Mouse (Mus musculus): Measurements from ENCODE around the gene Fam213b.

Fam213b gene

DNA sequence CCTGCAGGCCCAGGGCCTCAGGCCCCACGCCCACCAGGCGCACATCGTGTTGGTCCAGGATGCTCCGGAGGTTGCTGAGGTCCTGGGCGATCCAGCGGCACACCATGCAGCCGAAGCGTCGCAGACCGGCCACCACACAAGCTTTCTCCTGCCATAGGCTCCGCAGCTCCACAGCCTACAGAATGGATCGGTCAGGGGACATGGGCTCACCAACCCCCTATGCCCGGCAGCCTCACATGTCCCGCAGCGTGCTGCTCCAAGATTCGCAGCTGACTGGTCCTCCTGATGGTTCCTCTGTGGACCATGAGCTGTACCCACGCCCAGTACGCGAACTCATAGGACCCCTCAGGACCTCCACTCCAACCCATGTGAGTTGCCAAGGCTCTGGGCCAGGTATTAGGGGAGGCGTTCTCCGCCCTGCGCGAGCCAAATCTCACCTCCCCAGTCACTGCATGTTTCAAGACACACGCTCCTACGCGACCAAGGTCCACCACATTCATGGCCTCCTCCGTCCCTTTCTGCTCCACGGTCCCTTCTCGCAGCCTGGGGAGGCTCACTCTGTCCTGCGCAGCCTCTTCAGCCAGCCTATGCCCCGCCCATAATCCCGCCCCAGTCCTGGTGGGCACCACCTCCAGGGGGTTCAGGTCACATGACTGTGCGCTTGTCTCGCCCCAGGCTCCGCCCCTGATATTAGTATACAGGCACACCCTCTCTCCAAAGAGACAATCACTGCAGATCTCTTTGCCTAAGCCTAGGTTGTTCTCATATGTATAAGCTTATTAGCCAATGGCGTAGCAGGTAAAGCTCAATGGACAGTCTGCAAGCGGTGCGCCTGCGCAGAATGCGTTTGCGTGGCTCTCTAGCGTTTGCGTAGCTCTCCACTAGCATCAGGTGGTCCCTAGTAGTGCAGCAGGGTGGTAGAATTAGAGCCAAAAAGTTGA lies at the start of gene Fam213b:
TSS of gene Fam213b (minus strand) at position 630 of the 941 bp plus-strand sequence.
- peak; percentile 83 for DNase-seq

DNA sequence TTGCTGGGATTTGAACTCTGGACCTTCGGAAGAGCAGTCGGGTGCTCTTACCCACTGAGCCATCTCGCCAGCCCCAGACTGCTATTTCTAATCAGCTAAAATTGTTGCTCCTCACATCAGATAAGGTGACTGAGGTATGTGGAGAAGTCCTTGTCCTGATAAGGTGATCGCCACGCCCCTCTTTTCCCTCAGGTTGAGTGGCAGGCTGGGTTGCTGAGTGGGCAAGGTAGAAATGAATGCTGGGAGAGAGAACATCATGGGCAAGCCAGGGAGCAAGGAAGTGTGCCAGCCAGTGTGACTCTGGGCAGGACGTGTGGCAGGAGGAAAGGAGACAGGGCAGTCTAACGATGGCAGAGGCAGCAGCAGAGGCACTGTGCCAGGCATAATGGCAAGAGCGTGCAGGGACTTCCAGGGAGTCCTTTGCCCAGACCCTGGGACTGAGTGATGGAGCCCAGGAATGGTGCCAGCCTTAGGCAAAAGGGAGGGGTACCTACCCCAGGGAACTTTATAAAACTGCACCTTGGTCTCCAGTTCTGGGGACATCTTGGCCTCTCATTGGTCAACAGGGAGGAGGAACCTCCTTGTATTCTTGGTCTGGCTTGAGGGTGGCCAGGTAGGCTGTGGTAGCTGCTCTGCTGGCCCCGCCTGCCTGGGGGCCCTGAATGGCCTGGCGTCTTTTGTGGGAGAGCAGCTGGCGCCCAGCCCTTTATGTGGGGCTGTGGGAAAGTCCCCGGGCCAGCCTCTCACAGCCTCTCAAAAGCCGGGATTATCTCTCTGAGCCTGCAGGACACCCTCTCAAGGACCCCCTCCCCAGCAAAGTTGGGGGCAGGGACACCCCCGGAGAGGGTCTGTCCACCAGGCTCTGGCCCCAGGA lies 49.4 kb upstream of the Fam213b start:
- no peak for DNase-seq

DNA sequence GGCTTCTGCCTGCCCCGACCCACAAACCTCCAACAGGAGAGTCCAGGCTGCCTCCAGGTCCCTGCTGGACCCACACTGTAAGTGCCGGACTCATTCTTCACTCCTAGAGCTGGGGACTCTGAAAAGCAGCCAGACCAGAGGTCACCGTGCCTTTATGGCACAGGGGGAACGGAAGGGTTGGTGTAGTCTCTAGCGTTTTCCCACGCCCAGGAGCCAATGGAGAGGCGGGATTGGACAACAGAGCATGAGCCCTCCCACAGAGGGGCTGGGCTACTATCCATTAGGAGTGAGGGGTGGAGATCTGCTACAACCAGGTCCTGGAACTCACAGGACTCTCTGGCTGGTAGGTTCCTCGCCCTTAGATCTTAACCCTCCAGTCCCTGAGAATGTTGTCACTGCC lies 47.4 kb upstream of the Fam213b start:
- no peak for DNase-seq

DNA sequence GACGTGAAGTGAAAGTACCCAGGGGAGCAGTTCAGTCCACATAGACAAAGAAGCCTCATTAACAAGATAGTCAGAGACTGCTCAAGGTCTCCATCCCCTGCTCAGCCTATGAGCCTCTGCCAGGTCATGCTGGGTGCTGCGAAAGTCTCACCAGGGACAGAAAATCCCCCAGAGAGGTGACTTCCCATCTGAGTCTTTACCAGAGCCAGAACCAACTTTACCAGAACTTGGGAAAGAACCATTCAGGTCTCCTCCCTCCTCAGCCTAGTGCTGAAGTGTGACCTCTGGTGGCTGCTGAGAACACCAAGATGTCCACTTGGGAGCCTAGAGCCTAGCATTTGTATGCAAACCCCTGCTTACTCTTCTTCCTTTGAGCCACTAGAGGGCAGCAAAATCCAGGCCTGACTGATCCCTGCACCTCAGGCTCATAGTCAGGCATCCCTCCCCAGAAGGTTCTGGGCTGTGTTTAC lies 45.2 kb upstream of the Fam213b start:
- DNase-seq: peak; percentile 75

DNA sequence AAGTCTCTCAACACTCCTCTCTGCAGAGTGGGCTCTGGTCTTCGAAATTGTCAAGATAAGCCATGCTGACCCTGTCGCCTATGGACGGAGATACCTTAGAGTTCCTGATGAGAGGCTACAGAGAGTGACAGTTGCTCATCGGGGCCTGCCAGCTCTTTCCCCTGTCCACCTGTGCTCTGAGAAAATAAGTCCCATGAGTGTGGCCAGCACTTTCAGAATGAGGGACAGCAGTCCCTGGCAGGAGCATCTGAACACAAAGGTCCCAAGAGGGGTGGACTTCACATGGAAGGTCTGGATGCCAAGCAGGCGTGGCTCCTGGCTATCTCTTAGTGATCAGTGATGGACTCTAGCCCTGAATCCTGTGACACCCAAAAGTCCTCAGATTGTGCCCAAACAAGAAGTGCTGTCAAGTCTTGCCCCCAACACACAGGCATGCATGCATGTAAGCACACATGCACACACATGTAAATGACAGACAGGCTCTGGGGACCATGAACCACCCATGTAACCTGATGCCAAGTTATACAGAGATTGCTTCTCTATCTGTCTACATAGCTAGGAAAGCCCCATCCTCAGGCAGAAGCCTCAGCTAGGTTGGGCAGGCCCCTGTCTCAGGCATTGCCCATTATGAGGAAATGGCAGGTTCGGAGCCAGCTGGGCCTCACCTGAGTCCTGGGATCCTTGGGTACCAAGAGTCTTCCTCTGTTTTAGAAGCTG lies 44.5 kb upstream of the Fam213b start:
- no peak for DNase-seq

DNA sequence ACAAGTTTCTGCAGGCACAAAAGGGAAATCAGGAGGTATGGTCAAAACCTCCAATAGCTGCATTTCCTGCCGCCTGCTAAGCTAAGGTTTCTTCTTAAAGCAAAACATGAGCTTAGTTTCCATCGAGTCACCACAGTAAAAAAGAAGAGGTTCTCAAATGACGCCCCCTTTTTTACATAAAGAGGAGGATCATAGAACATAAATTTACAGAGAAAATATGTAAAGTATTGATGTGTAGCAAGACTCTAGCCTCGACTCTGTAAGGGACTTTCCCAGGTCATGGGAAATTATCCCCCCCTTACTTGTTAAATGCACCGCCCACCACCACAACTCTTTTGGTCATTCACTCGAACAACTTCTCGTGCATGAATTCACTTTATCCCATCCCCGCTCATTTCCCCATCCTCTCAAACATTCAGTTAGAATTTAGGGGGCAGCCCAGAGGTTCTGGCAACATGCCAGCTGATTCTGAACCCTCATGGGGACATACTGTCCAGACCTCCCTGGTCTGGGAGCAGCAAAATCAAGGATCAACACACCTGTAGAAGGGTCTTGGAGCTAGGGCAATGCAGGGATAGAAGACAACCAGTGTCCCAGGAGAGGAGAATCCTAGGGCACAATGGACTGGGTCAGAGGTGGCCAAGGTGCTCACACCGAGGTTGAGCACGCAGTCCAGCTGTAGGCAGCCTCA lies 43.8 kb upstream of the Fam213b start:
- DNase-seq: no peak

DNA sequence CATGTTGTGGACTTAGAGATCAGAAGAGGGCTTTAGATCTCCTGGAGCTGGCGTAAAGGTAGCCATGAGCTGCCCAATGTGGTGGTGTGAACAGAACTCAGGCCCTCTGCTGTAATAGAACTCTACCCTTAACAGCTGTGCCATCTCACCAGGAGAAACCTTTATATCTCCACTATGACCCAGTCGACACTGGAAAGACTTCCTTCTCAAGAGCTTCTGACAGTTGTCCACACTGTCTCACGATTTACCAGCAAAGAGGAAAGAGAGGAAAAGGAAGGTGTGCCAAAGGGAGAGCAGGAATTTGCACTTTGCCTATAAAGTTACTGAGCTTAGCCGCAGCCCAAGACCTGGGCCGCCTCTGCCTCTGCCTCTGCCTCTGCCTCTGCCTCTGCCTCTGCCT lies 42.9 kb upstream of the Fam213b start:
- DNase-seq: no peak

DNA sequence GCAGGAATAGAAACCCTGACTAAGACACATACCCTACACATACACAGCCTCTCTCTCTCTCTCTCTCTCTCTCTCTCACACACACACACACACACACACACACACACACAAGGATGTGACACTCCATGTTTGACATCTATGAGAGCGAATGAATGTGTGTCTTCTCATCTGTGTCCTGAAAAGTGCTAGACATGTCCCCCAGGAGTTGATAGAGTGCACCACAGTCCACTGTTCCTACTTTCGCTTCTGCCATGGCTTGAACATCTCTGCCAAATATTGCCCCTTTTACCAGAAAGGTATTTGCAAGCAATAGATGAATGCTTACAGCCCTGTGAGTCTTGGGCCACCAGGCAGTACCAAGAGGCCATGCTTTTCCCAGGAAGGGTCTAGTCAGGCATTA lies 41.2 kb upstream of the Fam213b start:
- no peak for DNase-seq

DNA sequence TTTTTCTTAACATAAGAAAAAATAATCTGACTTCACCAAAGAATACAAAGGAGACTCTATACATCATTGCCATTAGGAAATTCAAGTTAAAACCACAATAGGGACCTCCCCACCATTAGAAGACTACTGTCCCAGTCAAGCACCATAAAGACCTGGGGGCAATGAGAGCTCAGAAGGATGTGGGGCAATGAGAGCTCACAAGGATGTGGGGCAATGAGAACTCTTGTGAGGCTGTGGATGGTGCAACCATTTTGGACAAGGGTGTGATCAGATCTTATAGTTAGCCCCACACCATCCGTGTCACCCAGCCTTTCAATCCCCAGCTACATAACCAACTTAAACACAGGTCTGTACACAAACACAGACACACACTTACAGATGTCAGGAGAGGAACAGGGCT lies 38.8 kb upstream of the Fam213b start:
- no peak for DNase-seq

DNA sequence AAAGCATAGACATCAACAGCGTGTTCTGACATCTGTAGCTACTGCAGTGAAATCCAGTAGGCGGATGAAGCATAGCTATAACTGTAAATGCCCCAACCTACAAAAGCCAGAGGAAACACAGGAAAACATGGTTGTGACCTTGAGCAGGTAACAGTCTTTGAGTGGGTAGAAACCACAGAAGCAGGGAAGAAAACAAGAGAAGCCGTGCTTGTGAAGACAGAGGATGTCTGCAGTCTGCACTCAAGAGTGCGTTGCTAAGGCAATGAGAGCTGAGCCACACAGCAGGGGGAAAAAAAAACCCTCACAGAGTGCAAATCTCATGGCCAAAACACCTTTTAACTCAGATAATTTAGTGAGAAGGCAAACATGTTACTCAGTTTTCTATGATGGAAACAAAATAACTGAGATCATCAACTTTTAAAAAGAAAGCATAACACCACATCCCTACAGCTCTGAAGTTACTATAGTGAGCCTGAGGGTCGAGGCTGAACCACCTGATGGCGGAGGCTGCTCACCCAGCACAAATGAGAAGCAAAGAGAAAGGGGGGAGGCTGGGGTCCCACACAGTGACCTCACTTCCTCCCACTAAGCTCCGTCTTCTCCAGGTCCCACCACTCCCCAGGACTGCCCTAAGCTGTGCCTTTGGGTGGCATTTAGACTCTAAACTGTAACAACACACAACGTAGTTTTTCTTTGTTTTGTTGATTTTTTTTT lies 37.8 kb upstream of the Fam213b start:
- DNase-seq: no peak

DNA sequence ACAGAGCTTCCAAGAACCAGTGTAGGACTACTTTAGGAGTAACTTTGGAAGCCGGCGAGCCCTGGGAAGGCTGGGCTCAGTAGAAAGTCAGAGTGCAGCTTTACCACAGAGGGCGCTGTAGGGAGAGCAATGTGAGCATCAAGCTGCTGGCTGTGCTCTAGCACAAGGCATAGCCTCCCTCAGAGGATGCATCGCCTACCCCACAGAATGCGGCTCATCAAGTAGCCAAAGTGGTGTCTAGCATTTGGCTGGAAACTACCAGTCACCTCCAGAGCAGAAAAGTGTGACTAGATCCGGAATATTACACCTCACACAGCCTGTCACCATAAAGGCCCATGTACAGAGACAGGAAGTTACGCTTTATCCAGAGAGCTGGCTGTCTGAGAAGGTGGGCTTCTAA lies 36.9 kb upstream of the Fam213b start:
- DNase-seq: no peak

DNA sequence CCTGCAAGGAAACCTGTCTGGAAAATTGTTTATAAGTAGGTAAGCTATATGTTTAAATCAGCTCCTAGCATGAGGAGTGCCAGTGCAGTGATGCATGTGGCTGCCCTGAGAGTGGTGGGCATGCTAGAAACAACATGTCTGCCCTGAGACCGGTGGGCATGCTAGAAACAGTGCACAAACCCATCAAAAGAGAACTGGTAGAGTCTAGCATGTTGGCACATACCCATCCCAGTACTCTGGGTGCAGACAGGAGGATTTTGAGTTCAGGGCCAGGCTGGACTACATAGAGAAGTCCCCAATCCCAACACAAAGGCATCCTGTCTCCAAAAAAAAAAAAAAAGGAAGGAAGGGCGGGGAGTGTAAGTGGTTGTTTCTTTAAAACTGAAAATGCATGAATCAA lies 35.9 kb upstream of the Fam213b start:
- no peak for DNase-seq

DNA sequence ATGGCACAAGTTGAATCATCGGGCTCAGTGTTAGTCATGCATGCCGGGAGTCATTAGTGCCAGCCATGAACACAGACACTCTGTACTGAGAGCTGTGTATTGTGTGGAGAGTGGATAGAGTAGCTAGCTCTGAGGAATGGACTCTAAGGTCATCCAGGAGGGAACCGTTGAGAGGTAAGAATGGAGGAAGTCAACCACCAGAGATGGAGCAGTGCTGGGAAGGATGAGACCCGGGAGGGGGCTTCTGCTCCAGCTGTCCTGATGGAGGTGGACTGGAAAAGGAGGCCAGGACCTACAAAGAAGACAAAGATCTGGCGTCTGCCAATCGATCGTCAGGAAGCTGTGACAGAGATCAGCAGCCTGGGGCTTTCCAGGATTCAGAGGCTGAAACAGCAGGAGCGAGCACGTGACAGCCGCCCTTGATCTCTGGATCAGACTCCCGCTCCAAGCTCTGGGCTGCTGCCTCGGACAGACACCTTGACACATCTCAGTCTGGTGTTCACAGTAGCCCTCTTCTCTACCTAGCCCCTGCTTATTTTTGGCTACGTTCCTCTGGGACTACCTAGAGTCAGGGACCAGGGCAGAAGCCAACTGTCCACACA lies 34.5 kb upstream of the Fam213b start:
- no peak for DNase-seq

DNA sequence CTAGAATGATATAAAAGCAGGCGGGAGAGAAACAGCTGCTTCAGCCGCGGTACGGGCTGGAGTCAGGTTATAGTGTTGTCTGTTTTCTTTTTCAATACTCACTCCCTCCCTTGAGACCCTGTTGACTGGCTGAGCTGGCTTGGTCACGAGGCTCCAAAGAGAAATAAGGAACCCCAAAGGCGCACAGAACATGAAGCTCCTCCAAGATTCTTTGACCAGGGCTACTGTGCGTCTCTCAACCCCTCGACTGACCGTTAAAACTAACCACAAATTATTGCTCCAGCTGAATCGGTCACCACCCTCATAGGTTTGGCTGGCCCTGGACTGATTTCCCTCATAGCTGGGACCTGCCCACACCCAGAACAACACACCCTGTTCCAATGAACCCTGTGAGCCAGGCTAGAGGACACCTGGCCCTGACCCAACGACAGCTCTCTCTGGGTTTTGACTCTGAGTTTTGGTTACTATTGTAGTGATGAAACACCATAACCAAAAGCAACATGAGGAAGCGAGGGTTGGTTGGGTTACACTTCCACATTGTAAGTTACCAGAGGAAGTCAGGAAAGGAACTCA lies 30.2 kb upstream of the Fam213b start:
- no peak for DNase-seq

DNA sequence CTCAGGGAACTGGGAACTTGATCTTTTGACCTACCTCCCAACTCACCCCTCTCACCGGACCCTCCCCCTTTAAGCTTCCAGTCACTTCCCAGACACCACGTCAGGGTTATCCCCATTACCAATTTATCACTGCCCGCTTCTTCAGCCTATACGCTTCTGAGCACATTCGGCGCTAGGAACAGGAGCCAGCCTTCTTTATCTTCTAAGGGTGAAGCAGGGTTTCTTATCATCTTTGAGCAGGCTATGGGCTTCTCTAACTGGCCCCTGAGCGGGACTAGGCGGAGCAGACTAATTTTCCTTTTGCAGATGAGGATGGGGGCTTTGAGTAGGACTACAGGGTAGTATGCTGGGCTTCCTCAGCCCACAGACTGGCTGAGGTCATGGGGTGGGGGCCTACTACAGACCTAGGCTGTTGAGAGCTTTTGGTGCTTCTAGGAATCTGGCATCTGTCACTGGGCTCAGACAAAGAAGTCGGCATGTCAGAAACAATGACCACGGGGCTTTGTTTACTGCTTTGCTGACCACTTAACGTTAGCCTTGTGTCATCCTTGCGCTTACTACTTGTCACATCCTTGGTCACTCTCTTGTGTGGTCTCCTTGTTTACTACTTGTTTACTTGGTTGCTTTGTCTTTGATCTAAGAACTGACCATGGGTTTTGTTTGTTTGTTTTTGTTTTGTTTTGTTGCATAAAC lies 29.6 kb upstream of the Fam213b start, which contains the start of gene Tnfrsf14:
TSS of gene Tnfrsf14 (minus strand) at position 169 of the 693 bp plus-strand sequence.
- DNase-seq: no peak

DNA sequence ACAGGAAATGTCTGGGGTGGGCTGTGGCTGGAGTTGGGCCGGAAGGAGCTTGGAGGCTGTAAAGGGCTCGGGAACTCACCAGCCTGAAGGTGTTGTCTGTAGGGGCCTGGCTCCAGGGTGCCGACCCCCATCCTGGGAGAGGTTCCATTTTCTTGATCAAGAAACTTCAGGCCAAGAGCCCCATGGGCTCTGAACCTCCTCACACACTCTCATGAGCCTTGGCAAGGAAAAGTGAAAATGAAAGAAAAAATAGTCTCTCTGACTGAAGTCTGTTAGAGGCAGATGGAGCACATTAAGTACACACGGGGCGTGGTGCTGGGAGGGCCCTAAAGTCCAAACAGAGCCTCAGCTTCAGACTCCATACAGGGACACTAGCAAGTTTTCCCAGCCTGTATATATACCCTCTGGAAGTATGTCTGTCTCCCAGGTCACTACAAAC lies 29.0 kb upstream of the Fam213b start:
- no peak for DNase-seq

DNA sequence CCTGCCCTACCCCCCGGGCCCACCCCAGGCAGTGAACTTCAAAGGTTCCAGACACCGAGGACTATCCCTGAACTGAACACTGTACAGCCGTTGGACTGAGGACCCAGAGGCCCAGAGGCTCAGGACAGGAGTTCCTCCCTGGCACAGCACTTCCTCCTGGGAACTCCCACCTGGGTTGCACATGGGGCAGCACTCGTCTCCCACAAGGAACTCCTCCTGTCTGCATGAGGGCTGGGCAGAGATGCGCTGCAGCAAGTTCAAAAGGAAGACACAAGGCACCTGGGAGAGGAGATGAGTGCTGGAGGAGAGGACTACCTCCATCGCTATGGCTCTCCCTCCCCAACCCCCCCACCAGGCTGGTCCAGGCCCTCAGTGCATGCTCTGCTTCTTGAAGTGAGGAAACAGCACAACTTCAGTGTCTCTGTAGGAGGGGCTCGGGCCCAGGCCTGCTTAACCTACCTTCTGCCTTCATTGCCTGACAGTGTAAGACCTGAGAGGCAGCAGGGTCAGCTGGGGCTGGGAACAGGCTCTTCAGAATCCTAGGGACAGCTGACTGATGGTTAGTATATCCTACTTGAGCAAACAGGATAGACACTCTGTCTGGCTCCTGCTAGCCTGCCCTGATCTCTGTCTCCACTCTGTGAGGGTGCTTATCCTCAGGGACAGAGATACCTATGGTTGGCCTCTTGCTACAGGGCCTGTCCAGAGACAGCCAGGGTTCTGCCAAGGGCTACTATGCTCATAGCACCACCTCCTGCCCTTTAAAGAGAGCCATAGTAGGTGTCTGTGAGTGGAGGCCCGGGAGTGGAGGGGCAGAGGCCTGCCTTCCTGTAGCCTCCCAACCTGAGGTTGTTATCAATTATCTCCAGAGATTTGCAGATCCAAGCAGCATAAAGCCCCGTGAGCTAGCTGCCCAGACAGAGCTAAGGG lies 28.3 kb upstream of the Fam213b start:
- no peak for DNase-seq

DNA sequence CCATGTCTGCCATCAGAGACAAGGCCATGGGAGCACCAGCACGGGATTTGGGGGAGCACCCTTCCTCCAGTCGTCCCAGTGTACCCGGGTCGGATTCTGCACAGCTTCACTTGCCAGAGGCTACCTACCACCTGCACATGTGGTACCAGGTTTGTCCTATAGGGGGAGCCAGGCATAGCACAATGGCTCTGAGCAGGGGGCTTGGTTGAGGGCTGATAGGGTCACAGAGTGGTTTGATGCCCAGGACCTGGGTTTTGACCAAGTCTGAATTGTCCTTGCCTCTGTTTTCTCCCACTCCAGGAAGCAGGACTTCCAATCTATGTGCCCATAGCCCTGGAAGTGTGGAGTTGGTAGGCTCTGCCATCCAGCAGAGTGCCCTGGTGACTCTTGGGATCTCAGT lies 26.5 kb upstream of the Fam213b start:
- no peak for DNase-seq

DNA sequence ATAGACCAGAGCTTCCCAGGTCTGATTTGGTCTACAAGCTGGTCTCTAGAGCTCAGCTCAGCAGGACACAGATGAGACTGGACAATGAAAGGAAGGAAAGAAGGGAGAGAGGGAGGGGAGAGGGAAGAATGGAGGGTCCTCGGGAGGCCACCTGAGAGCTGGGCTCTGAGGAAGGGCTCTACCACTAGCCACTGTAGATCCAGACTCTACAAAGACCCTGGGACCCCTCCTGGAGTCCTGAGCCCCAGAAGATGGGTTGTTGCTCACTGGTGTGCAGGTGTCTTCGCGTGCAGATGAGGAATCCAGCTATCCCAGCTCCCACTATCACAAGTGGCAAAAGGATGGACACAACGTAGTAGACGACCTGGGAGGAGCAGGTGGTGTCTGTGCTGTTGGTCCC lies 24.0 kb upstream of the Fam213b start:
- no peak for DNase-seq

Measured in cerebellum, adult 11 months (tissue).